Mouse (Mus musculus): ENCODE results near the gene Auts2. TPM values are rescaled to one million over a fixed set of nuclear protein-coding genes. Genes with fewer than 3 reads are reported as not detected.

Auts2 gene
- total RNA-seq, 2 experiments from 2014 or later, result 43.4 to 57.3 TPM

DNA sequence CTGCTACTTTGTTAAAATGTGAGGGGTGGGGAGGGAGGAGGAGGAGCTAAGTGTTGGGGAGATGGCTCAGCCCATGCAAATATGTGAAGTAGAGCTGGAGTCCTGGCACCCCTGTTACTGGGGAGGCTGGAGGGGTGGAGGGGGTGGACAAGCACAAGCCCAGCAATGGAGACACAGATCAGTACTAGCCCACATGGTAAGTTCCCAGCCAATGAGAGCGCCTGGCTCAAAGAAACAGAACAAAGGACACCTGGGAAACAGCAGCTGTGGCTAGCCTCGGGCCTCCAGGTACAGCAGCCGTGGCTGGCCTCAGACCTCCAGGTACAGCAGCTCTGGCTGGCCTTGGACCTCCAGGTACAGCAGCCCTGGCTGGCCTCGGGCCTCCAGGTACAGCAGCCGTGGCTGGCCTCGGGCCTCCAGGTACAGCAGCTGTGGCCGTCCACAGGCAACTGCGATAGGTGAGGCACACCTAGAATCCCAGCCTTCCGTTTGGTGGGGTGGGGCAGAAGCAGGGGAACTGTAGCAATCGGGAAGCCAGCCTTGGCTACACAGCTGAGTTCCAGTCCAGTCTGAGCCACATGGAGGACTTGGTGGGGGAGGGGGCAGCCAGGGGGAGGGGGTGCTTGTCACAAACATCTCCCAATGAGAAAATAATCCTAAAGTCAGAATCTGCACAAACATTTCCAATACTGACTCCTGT is 1046.5 kb downstream of the Auts2 start:
- DNase-seq (ENCODE audit: low spot score in 2 of 2), result no peak

DNA sequence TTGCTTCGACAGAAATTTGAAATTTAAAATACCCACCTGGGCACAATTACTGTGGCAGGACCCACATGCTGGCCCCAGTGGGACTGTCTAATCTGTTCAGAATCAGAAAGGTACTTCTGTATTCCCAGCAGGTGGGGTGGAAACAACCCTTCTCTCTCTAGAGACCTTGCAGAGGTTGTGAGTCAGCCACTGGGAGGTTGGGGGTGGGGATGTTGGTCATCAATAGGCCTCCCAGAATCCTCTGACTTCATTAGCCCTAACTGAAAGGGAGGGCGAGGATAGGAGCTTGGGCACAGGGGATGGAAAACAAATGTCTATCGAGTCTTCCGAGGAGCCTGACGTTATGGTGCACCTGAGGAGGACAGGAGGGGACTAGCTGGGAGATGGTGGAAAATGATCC is 1048.6 kb downstream of the Auts2 start:
- DNase-seq (ENCODE audit: low spot score in 2 of 2), result no peak

DNA sequence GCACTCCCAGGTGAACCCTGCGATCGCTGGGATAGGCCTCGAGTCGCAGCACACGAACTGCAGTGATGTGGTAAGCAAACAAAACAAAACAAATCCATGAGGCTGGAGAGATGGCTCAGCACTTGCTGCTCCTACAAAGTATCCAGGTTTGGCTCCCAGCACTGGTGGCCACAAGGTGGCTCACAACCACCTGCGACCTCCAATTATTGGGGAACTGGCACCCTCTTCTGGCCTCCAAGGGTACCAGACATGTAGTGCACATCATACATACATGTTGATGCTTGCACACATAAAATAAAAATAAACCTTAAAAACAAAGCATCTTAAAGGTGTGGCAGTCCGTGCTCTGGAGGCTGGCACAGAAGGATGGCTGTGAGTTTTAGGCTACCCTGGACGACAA is 1050.6 kb downstream of the Auts2 start:
- no peak for DNase-seq (ENCODE audit: low spot score in 2 of 2)

DNA sequence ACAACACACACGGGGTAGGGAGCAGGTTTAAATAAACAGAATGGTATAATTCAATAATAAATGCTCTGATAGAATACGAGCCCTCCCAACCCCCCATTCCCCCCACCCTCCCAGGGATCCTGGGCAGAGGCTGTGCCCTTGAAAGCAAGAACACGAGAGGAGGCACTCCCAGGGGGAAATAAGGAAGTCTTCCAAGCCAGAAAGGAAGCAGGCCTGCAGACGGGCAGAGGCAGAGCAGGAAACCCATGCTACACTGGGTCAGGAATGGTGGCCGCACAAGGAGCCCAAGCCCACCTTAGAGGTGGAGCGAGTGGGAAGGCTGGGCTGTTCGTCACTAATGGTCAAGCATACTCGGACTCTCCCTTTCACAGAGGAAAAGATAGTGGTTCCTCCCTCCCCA is 1051.3 kb downstream of the Auts2 start:
- no peak for DNase-seq (ENCODE audit: low spot score in 2 of 2)

DNA sequence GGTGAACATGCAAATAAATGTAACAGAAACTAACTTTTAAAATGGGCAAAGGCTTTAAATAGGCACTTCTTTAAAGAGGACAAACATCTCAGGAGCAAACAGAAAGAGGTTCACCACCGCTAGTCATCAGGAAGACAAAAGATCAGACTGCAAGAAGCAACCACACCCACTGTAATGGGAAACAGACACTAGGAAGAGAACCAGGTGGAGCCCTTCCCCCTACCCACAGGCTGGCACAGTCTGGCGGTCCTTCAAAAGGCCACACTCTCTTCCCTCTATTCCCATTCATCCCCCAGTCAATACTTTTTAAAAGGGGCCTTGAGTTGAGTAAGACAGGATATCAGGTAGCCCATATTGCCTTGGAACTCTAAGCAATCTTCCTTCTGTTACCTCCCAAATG is 1052.3 kb downstream of the Auts2 start:
- DNase-seq (ENCODE audit: low spot score in 2 of 2), result no peak

DNA sequence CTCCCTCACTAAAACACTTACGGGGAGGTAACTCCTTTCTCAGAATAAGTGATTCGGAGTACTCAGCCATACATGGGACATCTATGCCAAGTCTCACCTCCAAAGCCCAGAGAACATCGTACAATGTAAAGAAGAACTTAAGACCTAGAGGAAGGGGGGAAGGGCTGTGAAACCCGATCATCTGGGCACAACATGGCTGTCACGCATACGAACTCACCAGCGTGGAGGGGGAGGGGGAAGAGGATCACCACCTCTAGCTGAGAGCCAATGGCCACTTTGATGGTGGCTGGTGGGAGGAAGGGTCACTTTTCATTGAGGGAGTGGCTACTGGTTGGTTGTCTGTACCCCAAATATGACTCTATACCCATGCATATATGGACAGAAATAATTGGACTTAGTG is 1053.3 kb downstream of the Auts2 start:
- DNase-seq (ENCODE audit: low spot score in 2 of 2), result no peak

DNA sequence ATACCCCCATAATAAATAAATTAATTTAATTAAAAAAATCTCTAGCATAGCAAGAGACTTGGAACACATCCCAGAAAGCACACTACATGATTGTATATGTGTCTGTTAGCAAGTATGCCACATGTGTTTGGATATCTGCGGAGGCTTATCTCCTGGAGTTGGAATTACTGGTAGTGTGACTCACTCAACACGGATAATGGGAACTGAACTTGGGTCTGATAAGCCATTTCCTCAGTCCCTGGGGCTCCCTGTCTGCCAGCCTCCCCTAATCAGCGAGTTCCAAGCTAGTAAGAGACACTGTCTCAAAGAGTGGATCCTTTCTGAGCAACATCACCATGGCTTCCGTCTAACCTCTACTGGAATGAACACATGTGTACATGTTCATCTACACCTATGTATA is 1056.6 kb downstream of the Auts2 start:
- DNase-seq (ENCODE audit: low spot score in 2 of 2), result no peak

DNA sequence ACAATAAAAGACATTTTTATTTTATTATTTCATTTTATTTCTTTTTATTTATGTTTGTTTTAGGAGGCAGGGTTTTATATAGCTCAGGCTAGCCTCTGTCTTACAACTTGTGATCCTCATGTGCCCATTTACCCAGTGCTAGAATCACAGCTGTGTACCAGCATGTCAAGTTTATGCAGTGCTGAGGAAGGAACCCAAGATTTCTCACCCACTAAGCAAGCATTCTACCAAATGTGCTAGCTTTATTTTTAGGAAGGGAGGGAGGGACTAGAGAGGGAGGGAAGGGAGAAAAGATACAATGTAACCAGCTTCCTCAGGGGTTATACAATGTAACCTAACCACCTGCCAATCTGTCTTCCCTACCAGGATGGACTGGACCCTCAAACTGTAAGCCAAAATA is 1067.9 kb downstream of the Auts2 start:
- no peak for DNase-seq (ENCODE audit: low spot score in 2 of 2)

DNA sequence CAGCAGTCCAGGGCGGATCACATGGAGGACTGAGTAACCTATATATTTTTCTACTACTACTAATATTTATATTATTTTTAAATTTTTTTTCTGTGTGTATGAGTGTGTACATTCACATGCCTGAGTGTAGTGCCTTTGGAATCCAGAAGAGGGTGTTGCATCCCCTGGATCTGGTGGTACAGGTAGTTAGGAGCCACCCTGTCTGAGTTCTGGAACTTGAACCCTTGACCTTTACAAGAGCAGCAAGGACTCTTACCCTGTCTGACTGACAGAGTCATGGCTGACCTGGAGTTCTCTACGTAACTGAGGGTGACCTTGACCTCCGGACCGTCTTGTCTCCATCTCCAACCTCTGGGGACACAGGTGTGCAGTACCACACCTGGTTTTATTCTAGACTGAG is 1074.5 kb downstream of the Auts2 start:
- DNase-seq (ENCODE audit: low spot score in 2 of 2), result no peak

DNA sequence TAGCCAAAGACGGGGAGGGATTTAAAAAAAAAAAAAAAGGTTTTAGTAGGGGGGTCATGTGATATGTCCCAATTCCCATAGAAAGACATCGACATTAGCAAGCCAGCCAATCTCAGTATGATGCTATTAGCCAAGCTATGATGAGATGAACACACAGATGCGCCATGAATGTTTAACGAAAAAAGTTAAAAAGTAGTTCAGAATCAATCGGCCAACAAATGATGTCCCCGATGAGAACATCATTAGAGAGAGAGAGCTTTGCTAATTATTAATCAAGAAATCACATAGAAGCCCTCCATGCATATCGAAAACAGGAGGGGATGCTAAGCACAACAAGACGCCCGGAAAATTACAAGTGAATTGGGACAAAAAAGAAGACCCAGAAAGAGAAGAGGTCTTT is 1077.0 kb downstream of the Auts2 start:
- DNase-seq (ENCODE audit: low spot score in 2 of 2), result no peak

DNA sequence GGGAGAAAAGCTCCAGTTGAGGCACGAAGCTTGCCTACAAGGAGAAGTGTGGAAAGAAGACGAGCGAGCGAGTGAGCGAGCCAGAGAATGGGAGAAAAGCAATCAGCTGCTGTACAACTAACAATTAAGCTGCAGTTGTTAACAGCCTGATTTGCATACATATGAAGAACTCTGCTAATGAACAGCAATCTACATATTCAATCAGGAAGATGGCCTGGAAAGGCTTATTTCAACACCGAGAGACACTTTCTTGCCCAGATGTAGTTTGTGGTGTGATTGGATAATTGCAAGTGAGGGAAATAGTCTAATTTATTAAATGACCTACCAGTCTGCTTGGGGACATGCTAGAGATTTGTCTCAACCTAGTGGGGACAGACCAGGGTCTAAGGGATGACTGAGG is 1079.7 kb downstream of the Auts2 start:
- DNase-seq (ENCODE audit: low spot score in 2 of 2), result no peak

DNA sequence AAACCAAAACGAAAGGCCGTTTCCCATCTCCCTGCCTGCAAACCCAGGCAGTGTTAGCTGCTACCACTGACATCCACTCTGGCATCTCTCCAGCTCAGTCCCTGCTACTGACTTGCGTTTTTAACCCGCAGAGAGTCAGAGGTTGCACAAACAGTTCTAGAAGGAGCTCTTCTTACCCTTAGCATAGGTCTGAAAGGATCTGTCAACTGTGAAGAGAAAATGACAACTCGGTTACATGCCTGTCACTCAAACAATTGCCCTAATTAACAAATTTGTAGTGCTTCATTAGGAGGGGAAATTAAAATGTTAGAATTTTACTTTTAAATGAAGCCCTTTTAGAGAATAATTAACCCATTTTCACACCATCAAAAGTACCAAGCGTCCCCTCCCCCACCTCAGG is 1083.2 kb downstream of the Auts2 start:
- no peak for DNase-seq (ENCODE audit: low spot score in 2 of 2)

DNA sequence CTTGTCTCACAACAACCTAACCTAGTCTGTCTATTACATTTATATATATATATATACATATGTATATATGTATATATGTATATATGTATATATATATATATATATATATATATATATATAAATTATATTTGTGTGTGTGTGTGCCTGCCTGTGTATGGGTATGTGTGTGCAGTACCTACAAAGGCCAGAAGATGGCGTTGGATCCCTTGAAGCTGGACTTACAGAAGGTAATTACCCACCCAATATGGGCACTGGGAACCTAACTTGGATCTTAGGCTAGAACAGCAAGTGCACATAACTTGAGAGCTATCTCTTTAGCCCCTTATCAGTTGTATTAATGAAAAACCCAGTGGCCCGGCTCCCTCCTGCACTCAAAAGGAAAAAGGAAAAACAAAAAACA is 1083.6 kb downstream of the Auts2 start:
- DNase-seq (ENCODE audit: low spot score in 2 of 2), result no peak

DNA sequence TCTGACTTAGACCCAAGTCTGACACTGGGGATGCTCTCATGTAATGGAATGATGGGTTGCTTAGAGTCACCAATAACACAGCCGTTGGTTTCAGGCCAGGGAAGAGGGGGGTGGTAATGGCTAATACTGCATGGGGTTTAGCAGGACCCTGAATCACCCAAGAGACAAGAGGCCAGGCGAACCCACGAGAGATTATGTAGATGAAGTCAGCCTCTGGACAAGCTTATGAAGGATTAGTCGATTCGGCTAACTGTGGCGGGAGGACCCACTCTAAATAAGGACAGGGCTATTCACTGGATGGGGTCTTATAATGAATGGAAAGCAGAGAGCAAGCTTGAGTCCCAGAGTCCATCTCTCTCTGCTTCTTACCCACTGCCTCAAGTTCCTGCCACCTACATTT is 1084.4 kb downstream of the Auts2 start:
- no peak for DNase-seq (ENCODE audit: low spot score in 2 of 2)

DNA sequence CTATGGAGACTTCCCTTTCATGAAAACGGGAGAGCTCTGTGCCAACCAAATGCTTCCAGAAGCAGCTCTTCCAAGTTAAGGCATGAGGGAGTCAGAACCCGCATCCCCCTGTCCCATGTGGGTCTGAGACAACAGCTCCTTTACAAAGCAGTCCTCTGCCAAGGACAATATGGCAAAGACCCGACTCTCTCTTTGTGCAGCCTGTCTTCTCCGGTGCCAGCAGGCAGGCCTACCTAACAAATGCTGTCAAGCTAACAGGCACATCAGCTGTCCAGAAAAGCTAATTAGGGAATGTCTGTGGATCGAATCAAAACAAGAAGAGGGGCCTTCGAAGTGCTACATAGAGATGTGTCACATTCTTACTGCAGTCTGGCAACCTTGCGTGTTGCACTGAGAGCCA is 1085.1 kb downstream of the Auts2 start:
- DNase-seq (ENCODE audit: low spot score in 2 of 2), result no peak

DNA sequence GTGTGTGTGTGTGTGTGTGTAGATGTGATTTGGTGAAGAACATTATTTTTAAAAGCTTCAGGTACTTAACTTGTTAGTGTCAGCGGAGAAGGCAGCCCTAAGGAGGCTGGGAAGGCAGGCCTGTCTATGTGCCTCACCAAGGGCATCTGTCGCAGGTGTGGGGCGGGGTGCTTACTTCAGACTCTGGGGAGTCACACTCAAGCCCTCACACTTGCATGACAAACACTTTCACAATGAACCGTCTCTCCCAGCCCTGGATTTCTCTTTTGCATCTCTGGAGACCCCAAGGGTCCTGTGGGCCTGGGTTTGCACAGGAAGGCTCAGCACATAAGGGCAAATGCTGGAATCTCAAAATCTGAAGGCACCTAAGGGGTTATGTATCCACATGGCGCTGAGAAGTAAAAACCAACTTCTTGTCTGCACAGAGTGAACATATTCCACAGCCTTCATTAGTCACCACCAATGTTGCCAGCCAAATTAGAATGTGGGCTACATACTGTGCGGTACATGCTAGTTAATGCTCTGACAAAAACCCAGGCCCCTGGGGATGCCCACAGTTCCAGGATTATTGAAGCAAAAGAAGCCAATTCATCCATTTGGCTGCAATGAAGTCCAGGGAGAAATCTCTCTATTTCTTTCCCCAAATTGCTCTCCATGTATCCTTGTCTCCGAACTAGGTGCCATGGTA is 1093.8 kb downstream of the Auts2 start:
- no peak for DNase-seq (ENCODE audit: low spot score in 2 of 2)

DNA sequence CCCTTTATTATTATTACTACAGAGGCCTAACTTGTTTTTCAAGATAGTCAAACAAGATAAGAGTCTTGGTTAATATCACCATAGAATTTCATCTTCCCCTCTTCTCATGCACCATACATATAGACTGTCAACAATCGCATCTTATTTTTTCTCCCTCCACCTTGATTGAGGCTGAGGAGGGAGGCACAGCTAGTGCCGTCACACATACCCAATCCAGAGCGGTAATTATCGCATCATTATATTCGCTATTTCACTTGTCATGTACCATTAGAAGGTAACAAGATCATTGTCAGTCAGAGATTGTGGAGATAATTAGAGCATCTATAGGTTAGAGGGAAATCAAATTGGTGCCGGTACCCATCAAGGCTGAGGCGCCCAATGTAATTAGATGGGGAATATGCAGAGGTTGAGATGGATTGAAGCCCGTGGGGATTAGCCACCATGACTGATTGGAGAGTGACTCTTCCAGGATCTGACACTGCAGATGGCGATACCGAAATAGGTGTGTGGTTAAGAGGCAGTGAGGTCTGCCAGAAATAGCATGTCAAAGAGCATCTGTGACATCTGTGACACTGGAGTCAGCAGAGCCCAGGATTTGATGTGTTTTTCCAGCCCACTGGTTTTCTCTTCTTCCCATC is 1107.8 kb downstream of the Auts2 start:
- no peak for DNase-seq (ENCODE audit: low spot score in 2 of 2)

DNA sequence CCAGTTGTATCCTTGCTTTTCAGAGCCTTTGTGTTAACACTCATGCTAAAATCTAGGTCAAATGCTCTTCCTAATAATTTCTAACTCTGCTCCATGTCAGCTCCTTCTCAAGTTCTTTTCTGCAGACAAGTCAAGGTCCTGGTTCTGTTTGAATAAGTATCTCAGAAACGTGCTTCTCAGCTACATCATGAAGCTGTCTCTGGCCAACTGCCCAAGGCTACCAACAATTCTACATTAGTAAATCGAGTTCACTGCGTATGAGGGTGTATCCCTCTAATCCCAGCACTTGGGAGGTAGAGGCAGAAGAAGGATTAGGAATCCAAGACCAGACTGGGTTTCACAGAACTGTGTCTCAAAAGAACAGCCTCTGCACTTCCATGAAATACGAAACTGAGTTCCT is 1109.9 kb downstream of the Auts2 start:
- DNase-seq (ENCODE audit: low spot score in 2 of 2), result no peak

DNA sequence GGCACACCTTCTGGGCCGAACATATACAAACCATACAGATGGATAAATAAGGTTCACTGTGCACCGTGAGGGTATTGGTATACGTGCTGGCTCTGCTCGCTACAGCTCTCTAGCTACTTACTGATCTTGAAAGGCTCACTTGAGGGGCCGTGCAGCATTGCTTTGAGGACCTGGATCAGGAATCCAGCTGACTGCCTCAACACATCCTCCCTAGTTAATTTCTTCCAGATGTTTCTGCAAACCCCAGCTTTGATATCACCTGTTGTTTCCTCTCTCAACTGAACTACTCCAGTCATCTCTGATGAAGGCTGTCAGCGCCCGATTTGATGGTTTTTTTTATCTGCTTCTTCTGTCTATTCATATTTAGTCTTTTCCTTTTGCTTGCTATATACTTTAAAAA is 1111.2 kb downstream of the Auts2 start:
- no peak for DNase-seq (ENCODE audit: low spot score in 2 of 2)

DNA sequence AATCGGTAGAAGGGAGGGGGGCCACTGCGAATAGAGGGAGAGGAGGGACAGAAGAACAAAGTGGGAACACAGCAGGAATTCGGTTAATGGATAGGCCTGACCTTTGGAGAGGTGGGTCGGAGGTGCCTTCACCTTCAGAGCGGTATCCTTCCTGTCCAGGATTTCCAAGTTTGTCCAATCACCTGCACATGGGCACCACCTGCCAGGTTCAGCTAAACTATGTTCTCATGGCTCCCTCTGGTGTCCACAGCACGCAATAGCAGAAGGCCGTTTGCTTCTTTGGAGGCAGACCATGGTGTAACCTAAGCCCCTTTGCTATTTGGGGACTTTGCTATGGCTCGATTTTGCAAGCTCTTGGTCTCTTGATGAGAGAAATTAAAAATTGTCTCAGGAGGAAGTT is 1113.0 kb downstream of the Auts2 start:
- no peak for DNase-seq (ENCODE audit: low spot score in 2 of 2)

DNA sequence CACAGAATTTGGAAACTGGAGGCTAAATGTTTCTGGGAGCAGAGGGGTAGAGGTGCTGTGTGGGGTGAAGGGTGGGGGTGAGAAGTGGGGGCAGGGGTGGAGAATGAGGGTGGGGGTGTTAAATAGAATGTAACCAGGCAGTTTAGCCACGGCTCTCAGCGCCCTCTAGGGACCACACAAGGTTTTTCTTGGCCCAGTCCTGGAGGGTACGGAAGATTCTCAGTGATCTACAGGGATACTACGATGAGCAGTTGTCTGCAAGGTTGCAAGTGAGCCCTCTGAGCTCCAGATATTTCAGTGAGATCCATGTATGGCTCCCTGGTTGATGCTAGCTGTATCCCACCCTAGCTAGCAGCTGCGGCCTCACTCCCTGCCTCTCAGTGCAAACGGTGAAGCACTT is 1113.6 kb downstream of the Auts2 start:
- no peak for DNase-seq (ENCODE audit: low spot score in 2 of 2)

DNA sequence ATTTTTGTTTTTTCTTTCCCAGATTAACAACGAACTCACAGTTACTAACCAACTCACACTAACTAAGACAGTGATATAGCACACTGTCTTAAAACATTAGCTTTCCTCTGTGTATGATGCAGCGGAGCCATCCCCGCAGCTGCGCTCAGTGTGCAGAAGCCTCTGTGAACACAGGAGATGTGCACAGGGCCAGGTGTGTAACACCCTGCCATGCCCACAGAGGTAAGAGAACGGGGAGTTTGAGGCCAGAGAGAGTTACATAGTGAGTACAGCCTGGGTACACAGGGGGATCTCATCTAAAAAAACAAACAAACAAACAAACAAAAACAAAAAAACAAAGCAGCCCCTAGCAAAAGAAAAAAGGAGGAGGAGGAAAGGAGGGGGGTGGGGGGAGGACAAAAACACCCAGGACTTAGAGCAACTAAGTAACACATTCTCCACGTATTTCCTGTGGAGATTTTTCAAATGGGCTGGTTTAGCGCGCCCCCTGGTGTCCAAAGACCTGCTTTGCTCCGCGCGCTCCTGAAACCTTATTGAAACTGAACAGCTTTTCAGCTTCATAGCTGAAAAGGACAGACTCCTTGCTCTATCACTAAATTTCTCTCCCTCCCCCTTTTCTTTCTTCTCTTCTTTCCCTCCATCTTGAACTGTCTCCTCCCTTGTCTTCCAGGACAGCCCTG is 1115.3 kb downstream of the Auts2 start:
- DNase-seq (ENCODE audit: low spot score in 2 of 2), result peak; percentile 59 to 75
